ENCODE assay signal across 16 mouse cellular contexts in genomic region chr19:3374028-3374427, GRCm38 (mm10). TPM values are rescaled to one million over a fixed set of nuclear protein-coding genes. Genes with fewer than 3 reads are reported as not detected.
A peak's percentile ranks its signal among the peaks of the same experiment; 100 is the strongest.
DNase-seq lines count a peak whose midpoint lies in the region; ATAC-seq lines count a peak whose summit lies in the region.
"Had no signal": no experiment of that assay in that cellular context is flagged by ENCODE, and none has a peak within 500 bp of the region (broad histone marks: within the 10 kb centered on the region; RNA-seq: fewer than 3 reads in every experiment).

No protein-coding gene starts in this region.

- H3K27me3 ChIP-seq in liver, embryonic 11.5 days (replicated peaks; ENCODE audit: control insufficient read depth, insufficient read depth, low read length), result no peaks in the 10 kb centered on the region
- H3K27me3 ChIP-seq: forebrain, embryonic 12.5 days; limb, embryonic 15.5 days; megakaryocyte, embryonic 14.5 days; stomach, embryonic 15.5 days had no signal

- WGBS in liver, embryonic 11.5 days, result 54% methylated on average over 2 of the region's 2 CpGs

- peak; percentile 54 for DNase-seq in adrenal gland, postnatal 14 days
- DNase-seq in adrenal gland, adult 2 months, result no peak
- DNase-seq in liver, result peak; percentile 29
- DNase-seq in liver, embryonic 11.5 days (ENCODE audit: low spot score), result no peak
- peak; percentile 45 for DNase-seq in 416B (ENCODE audit: low read depth)
- DNase-seq in WW6 (ENCODE audit: low read depth, low spot score), result peak; percentile 43
- DNase-seq in left cerebral cortex, postnatal 4 days, result no peak
- DNase-seq: embryo, embryonic 11 days; right cerebral cortex, adult 18-20 months had no signal

- intact Hi-C loops in left cerebral cortex, postnatal 4 days (cut with DNase I), result no loop called here

- no peak for ATAC-seq in liver, embryonic 11.5 days (replicated peaks; ENCODE audit: low FRiP score)
- no peak for ATAC-seq in frontal cortex, adult (ENCODE audit: low TSS enrichment)

- no peak overlapping the region for H3K4me2 ChIP-seq in liver, embryonic 11.5 days
- H3K4me2 ChIP-seq: forebrain, embryonic 12.5 days; limb, embryonic 15.5 days; stomach, embryonic 15.5 days had no signal

- no peak overlapping the region for H3K9ac ChIP-seq in liver, embryonic 11.5 days (ENCODE audit: low read depth, low read length)
- H3K9ac ChIP-seq: forebrain, embryonic 12.5 days; limb, embryonic 15.5 days; stomach, embryonic 15.5 days had no signal

- peaks cover 2% of the 10 kb centered on the region; the same call in 1 of the 2 replicates for H3K4me1 ChIP-seq in liver, embryonic 11.5 days (replicated peaks; ENCODE audit: control insufficient read depth, insufficient read depth, low read length)
- H3K4me1 ChIP-seq: forebrain, embryonic 12.5 days; limb, embryonic 15.5 days had no signal

- no peak overlapping the region for H3K27ac ChIP-seq in liver, embryonic 11.5 days (ENCODE audit: low read depth, low read length)
- H3K27ac ChIP-seq: forebrain, embryonic 12.5 days; limb, embryonic 15.5 days; stomach, embryonic 15.5 days had no signal

- no peak overlapping the region for H3K4me3 ChIP-seq in liver, embryonic 11.5 days (ENCODE audit: low read depth, low read length)
- H3K4me3 ChIP-seq: forebrain, embryonic 12.5 days; limb, embryonic 15.5 days; megakaryocyte, embryonic 14.5 days; stomach, embryonic 15.5 days had no signal

- no peaks in the 10 kb centered on the region for H3K9me3 ChIP-seq in liver, embryonic 11.5 days (ENCODE audit: control insufficient read depth, low read length)
- H3K9me3 ChIP-seq: forebrain, embryonic 12.5 days; limb, embryonic 15.5 days; megakaryocyte, embryonic 14.5 days; stomach, embryonic 15.5 days had no signal

- H3K36me3 ChIP-seq in liver, embryonic 11.5 days (ENCODE audit: control insufficient read depth, insufficient read depth, low read length), result no peaks in the 10 kb centered on the region; the same call in 1 of the 2 replicates

RNA-seq across cellular contexts. Expression of gene Tesmin, which starts 14.6 kb away (rescaled TPM):
- 0.56 and 1.3 TPM in 2 replicates for total RNA-seq in adrenal gland, postnatal 14 days (2021)
- 1 to 10 TPM in 1 of 2 experiments, under 1 TPM in 1; 0.35 to 1.0 TPM for total RNA-seq in adrenal gland, adult 2 months (2021)
- polyA plus RNA-seq in adrenal gland, adult 2 months (2012; rRNA removed), result 0.44 and 0.54 TPM in 2 replicates
- polyA plus RNA-seq in liver, embryonic 11.5 days (2014; fragmentation: Nextera tagmentation; extraction: Ambion mirVana), result 0.41 and 0.55 TPM in 2 replicates
- under 1 TPM; 0.32 to 0.66 TPM for total RNA-seq in left cerebral cortex, postnatal 4 days (2021)

RNA-seq across cellular contexts. Expression of gene Gal, which starts 40.3 kb away (rescaled TPM):
- total RNA-seq in adrenal gland, postnatal 14 days (2021), result 21.5 and 21.9 TPM in 2 replicates
- total RNA-seq in adrenal gland, adult 2 months (2021), result 100 to 1,000 TPM in 1 of 2 experiments, 10 to 100 TPM in 1; 62.8 to 123 TPM
- polyA plus RNA-seq in adrenal gland, adult 2 months (2012; rRNA removed), result 70.8 and 161 TPM in 2 replicates
- polyA plus RNA-seq in liver, embryonic 11.5 days (2014; fragmentation: Nextera tagmentation; extraction: Ambion mirVana), result 2.1 and 2.6 TPM in 2 replicates
- 1 to 10 TPM; 1.7 to 4.0 TPM for total RNA-seq in left cerebral cortex, postnatal 4 days (2021)
- total RNA-seq: heart, postnatal 14 days had no signal
- polyA plus RNA-seq: kidney, embryonic 14.5 days had no signal

RNA-seq across cellular contexts. Expression of gene Cpt1a, which starts 51.9 kb away (rescaled TPM):
- 274 and 315 TPM in 2 replicates for total RNA-seq in adrenal gland, postnatal 14 days (2021)
- total RNA-seq in adrenal gland, adult 2 months (2021), result 100 to 1,000 TPM; 214 to 344 TPM
- polyA plus RNA-seq in adrenal gland, adult 2 months (2012; rRNA removed), result 360 and 463 TPM in 2 replicates
- polyA plus RNA-seq in liver, embryonic 11.5 days (2014; fragmentation: Nextera tagmentation; extraction: Ambion mirVana), result 15.0 and 15.8 TPM in 2 replicates
- total RNA-seq in left cerebral cortex, postnatal 4 days (2021), result 10 to 100 TPM; 24.1 to 28.5 TPM

Comparison
In these comparisons a context has a peak if more than half of its experiments do, and no peak if none do; other contexts are left out.
1. DNase-seq: peak in adrenal gland, postnatal 14 days (single experiment), liver (single experiment), 416B (single experiment) and WW6 (single experiment); none in adrenal gland, adult 2 months (single experiment), liver, embryonic 11.5 days (single experiment) and left cerebral cortex, postnatal 4 days (single experiment).